Mouse (Mus musculus) spleen, embryonic (tissue): ENCODE results near the gene Zfp341.

Experiments used
- CTCF ChIA-PET: fragments of 350-600 bp; sonication (Branson Sonifier 250); formaldehyde crosslinking; loops from one replicate; lab custom pipeline; 2022; lab: Charles Lee

The Zfp341 gene

GRCm38 (mm10) chr2:154633039-154633742 is 20.1 kb downstream of the Zfp341 start:
- CTCF ChIA-PET, result no interaction called here

GRCm38 (mm10) chr2:154633876-154634644 is 21.0 kb downstream of the Zfp341 start:
- CTCF ChIA-PET, result no interaction called here

GRCm38 (mm10) chr2:154635826-154636225 is 22.7 kb downstream of the Zfp341 start:
- CTCF ChIA-PET, result no interaction called here

GRCm38 (mm10) chr2:154638521-154638920 is 25.4 kb downstream of the Zfp341 start:
- CTCF ChIA-PET, result interaction anchor here (0.6 kb wide), 1 partner anchor 120 kb away, joined by 5 read pairs; no protein-coding TSS in a partner anchor

GRCm38 (mm10) chr2:154639115-154639514 is 26.0 kb downstream of the Zfp341 start:
- CTCF ChIA-PET, result interaction anchor here (0.6 kb wide), 1 partner anchor 120 kb away, joined by 5 read pairs; no protein-coding TSS in a partner anchor

- CTCF ChIA-PET, result no interaction called here
Observed at GRCm38 (mm10) chr2:154641176-154641575, 28.1 kb downstream of the Zfp341 start.

- CTCF ChIA-PET, result no interaction called here
Observed at GRCm38 (mm10) chr2:154642005-154642459, 28.9 kb downstream of the Zfp341 start.

GRCm38 (mm10) chr2:154642712-154643385 is 29.8 kb downstream of the Zfp341 start:
- CTCF ChIA-PET, result no interaction called here

GRCm38 (mm10) chr2:154646634-154647033 is 33.5 kb downstream of the Zfp341 start:
- CTCF ChIA-PET, result interaction anchor here (0.7 kb wide), 1 partner anchor 188 kb away, joined by 3 read pairs; no protein-coding TSS in a partner anchor

GRCm38 (mm10) chr2:154648086-154648485 is 35.0 kb downstream of the Zfp341 start:
- CTCF ChIA-PET, result no interaction called here

GRCm38 (mm10) chr2:154650404-154650803 is 37.3 kb downstream of the Zfp341 start:
- CTCF ChIA-PET, result no interaction called here

GRCm38 (mm10) chr2:154651363-154651762 is 38.3 kb downstream of the Zfp341 start, which contains the start of gene Chmp4b:
Gene Chmp4b (plus strand): TSS chr2:154651705.
- CTCF ChIA-PET, result no interaction called here

GRCm38 (mm10) chr2:154654976-154655375 is 41.9 kb downstream of the Zfp341 start:
- CTCF ChIA-PET, result no interaction called here

GRCm38 (mm10) chr2:154655878-154656414 is 42.8 kb downstream of the Zfp341 start:
- CTCF ChIA-PET, result no interaction called here

GRCm38 (mm10) chr2:154656710-154657485 is 43.8 kb downstream of the Zfp341 start:
- CTCF ChIA-PET, result no interaction called here

GRCm38 (mm10) chr2:154657486-154658237 is 44.6 kb downstream of the Zfp341 start:
- CTCF ChIA-PET, result interaction anchor here (0.6 kb wide), 1 partner anchor 138 kb away, joined by 3 read pairs; no protein-coding TSS in a partner anchor

GRCm38 (mm10) chr2:154659070-154659469 is 46.0 kb downstream of the Zfp341 start:
- CTCF ChIA-PET, result no interaction called here

GRCm38 (mm10) chr2:154659531-154660074 is 46.5 kb downstream of the Zfp341 start:
- CTCF ChIA-PET, result no interaction called here

- CTCF ChIA-PET, result no interaction called here
Observed at GRCm38 (mm10) chr2:154668680-154669079, 55.6 kb downstream of the Zfp341 start.

- CTCF ChIA-PET, result no interaction called here
Observed at GRCm38 (mm10) chr2:154670106-154670505, 57.0 kb downstream of the Zfp341 start.
